Mouse (Mus musculus) A20 (cell line): Measurements from ENCODE around the gene Cpsf4.
"Not testable (repeated sequence)": the region's sequence is repeated elsewhere in the genome, so short reads cannot be mapped to it uniquely, and the experiment has no call there.

Source experiments
- DNase-seq: peaks from one replicate; pipeline ENCODE4 v3.0.0-alpha.2; 2011; ENCODE audit warnings: low read depth, low spot score

Cpsf4 gene

GRCm38 (mm10) chr5:145178461-145178980 lies 11.5 kb downstream of the Cpsf4 start:
- DNase-seq, result no peak

GRCm38 (mm10) chr5:145185244-145185643 lies 18.2 kb downstream of the Cpsf4 start:
- DNase-seq, result no peak

GRCm38 (mm10) chr5:145189416-145189815 lies 22.4 kb downstream of the Cpsf4 start:
- DNase-seq, result no peak

- no peak for DNase-seq
These were observed 23.4 kb downstream of the Cpsf4 start for GRCm38 (mm10) chr5:145190373-145190772.

GRCm38 (mm10) chr5:145190875-145191798 lies 24.1 kb downstream of the Cpsf4 start:
- peak; percentile 91 for DNase-seq

GRCm38 (mm10) chr5:145191962-145192361 lies 24.9 kb downstream of the Cpsf4 start, which contains the start of gene Atp5j2:
Gene Atp5j2, minus strand, starts transcription at chr5:145192062.
- DNase-seq, result no peak

- peak; percentile 45 for DNase-seq
These were observed 33.4 kb downstream of the Cpsf4 start for GRCm38 (mm10) chr5:145200387-145200786.

- peak; percentile 93 for DNase-seq
These were observed 34.4 kb downstream of the Cpsf4 start, which contains the start of gene Zkscan14 for GRCm38 (mm10) chr5:145201321-145201991. Gene Zkscan14, minus strand, starts transcription at chr5:145201868.

- peak; percentile 63 for DNase-seq
These were observed 35.4 kb downstream of the Cpsf4 start for GRCm38 (mm10) chr5:145202446-145202845.

GRCm38 (mm10) chr5:145203936-145204691 lies 37.1 kb downstream of the Cpsf4 start, which contains the start of gene Zkscan5:
Gene Zkscan5, plus strand, starts transcription at chr5:145204562.
- DNase-seq, result peak; percentile 97

GRCm38 (mm10) chr5:145205041-145205440 lies 38.0 kb downstream of the Cpsf4 start:
- DNase-seq, result peak; percentile 22

- no peak for DNase-seq
These were observed 40.4 kb downstream of the Cpsf4 start for GRCm38 (mm10) chr5:145207385-145207784.

GRCm38 (mm10) chr5:145207954-145208353 lies 40.9 kb downstream of the Cpsf4 start:
- DNase-seq, result no peak

GRCm38 (mm10) chr5:145208391-145208790 lies 41.4 kb downstream of the Cpsf4 start:
- DNase-seq, result not testable (repeated sequence)

- DNase-seq, result no peak
These were observed 44.3 kb downstream of the Cpsf4 start for GRCm38 (mm10) chr5:145211340-145211739.

- DNase-seq, result peak; percentile 54
These were observed 45.2 kb downstream of the Cpsf4 start for GRCm38 (mm10) chr5:145212216-145212615.

- DNase-seq, result peak; percentile 35
These were observed 46.5 kb downstream of the Cpsf4 start for GRCm38 (mm10) chr5:145213505-145213904.

- DNase-seq, result no peak
These were observed 47.7 kb downstream of the Cpsf4 start for GRCm38 (mm10) chr5:145214679-145215078.

GRCm38 (mm10) chr5:145217746-145218145 lies 50.7 kb downstream of the Cpsf4 start:
- no peak for DNase-seq

- DNase-seq, result no peak
These were observed 51.2 kb downstream of the Cpsf4 start for GRCm38 (mm10) chr5:145218206-145218605.

GRCm38 (mm10) chr5:145218671-145219070 lies 51.7 kb downstream of the Cpsf4 start:
- DNase-seq, result no peak
